Mouse (Mus musculus) testis, postnatal 14 days (tissue): ENCODE results near the gene Gng10.

ENCODE experiments used
- DNase-seq: peaks from one replicate; pipeline ENCODE4 v3.0.0; 2021; ENCODE audit warnings: low spot score

Gng10 gene

DNA sequence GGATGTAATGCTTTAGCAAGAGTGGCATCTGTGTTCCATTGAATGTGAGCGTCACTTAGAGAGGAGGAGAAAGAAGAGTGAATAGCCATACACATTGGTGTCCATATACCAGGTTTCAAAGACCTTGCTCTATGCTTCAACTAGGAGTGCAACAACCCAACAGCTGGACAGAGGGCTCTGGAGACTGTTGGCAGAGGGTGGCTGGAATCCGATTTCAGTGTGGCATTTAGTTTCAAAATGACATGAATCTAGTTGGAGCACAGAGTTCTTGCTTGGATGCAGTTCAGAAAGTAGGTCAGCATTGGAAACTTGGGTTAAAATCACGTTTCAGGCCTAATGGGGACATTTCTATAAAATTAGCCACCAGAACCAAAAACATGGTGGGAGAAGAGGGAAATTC, 19.7 kb upstream of the Gng10 start:
- no peak for DNase-seq

DNA sequence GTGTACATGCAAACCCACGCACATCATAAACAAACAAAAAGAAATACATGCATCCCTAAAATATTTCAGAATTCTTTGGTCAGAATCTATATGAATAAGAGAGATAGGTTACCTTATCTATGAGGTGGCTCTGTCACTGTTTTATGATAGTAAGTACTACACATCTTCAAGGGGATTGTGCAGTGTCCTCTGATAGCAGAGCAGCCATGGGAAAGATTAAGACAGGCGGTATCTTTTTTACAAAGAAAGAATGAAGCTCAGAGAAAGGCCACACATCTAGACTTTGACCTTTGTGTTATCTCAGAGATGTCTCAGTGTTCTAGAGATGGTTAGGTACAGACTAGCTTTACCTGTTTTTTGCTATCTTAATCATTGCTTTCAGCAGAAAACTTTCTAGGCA, 18.0 kb upstream of the Gng10 start:
- DNase-seq, result no peak

DNA sequence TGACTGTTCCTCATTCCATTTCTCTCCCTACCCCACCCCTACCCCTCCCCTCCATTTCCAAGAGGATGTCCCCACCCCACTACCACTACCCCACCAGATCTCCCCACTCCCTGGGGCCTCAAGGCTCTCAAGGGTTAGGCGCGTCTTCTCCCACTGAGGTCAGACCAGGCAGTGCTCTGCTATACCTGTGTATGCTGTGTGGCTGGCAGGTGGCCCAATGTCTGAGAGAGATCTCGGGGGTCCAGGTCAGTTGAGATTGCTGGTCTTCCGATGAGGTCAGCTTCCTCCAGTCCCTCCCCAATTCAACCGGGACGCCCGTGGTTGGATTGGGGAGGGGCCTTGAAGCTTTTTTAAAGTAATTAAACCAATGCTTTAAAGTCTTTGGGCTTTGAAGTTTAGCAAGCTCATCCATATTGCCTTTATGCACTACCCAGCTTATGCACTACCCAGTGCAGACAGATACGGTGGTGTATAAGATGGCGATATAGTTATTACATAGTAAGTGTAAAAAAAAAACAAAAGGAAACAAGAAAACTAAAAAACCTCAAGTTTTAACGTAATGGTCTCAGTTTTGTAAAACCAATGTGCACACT, 467 bp upstream of the Gng10 start:
- DNase-seq, result no peak

DNA sequence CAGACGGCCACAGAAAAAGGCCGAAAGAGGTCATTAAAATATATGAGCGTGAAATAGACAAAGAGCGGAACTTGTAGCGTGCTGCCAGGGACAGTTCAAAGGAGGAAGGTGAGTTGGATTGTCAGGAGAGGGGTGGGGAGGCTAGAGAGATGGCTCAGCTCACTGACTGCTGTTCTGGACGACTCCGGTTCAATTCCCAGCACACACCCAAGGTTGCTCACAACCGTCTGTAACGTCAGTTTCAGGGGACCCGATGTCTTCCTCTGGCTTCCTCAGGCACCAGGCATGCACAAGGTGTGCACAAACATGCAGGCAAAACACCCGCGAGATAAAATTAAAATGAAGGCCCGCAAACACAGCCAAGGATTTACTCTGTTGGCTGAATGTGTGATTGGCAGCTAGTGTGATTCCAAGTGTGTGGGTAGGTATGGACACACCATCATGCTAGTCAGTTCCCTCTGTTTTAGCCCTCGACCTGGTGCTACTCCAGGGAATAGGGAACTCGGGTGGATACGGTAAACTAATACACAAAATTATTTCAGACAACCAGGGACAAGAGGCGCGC, 980 bp downstream of the Gng10 start:
- no peak for DNase-seq

DNA sequence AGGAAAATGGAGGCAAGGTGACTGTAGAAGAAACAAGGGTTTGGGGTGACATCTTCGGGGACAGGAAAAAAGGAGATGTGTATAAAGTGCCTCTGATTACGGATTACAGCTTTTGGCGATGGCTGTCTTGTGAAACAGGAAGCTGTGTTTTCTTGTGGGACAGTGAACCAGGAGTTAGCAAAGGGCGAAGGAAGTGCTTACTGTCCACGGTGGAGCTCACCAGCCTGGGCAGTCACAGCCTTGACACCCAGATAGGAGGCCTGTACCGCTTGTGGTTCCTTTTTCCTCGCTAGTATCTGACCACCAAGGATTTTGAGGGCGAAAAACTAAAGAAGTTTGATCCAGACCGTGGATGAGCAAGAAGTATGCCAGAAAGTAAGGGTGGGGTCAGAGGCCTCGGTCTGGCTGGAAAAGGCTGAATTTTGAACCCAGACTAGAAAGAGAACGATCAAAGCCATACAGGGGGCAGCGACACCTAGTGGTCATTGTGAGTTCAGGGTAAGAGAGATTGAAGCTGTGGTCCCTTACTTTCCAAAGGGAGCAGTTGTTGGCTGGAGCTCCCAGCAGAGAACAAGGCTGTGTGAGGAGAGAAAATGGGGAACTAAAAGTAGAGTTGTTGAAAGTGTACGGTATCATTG, 1.7 kb downstream of the Gng10 start:
- DNase-seq, result peak; percentile 74

DNA sequence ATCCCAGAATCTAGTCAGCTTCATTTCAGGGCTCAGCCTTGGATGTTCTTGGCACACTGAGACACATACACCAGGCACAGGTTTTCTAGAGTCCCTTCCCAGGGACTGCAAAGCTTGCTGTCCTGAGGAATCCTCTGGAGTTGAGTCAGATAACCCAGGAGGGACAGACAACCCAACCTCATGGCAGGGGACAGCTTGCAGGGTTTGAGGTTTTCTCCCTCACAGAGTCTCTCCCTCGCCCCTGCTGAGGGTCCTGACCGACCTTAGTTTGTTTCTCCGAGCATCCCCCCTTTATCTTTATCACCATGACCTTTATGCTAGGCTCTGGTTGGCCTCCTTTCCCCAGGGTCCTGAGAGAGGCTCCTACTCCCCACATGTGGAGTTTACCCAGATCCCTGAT, 2.6 kb downstream of the Gng10 start:
- DNase-seq, result no peak

DNA sequence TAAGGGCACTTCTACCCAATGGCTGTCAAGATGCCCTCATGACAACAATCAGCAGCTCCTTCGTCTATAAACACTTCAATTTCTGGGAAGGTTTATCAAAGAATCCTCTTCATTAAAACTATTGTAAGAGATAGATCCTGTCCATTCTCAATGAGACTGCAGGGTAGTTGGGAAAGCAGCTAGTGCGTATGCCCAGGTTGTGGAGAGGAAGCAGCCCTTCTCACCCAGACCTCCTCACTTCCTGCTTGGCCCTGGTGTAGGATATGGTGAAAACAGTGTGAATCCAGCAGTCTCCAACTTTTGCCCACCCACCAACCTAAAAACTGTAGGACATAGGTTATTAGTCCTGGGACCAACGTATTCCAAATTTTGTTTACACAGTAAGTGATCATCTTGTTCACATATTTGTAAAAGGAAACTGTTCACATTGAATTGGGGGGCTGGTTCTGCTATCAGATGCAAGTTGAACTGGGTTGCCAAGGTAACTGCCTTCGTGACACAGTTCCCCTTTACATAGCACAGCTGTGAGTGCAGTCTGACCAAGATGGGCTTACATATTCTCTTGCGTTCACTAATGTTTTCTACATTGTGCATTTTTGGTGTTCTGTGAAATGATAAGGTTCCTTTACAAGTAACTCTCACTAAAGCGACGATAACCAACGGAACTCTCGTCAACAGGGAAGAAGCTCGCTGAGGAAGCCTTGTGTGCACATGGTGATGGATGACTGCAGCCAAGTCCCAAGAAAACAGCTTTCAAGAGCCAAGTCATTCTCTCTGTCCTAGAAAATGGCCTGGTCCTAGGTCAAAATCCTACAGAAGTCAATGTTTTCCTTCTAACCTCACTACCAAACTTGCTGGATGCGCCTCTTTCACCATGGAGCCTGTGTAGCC, 5.8 kb downstream of the Gng10 start:
- no peak for DNase-seq

DNA sequence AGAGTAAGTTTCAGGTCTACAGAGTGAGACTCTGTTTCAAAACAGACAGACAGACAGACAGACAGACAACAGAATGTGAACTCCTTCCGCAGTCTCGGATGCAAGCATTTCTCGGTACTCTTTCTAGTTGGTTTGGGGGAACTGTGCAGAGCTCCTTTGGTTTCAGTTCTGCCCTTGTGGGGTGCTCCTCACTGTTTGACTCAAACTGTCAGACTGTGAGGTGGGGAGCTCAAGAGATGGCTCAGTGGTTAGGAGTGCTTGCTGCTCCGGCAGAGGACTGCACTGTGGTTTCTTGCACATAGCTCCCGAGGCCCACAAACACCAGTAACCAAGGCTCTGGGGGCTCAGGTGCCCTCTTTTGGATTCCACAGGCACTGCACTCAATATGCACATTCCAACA, 8.2 kb downstream of the Gng10 start:
- no peak for DNase-seq

DNA sequence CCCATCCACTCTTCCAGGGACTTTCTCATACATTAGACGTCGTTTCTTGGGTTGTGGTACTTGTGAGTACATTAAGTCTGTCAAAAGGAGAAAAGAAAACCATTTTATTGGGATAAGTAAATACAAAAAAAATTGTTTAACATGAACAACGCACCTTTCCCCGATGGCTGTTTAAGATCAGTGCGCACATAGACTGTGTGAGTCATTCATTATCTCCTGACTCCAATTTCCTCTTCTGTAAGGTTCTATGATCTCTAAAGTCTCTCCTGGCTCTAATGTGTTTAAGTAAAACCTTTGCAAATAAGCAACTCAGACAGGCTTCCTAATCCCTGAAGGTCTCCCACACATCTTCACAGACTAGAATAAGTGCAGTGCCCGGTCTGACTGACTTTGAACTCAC, 9.0 kb downstream of the Gng10 start:
- no peak for DNase-seq

DNA sequence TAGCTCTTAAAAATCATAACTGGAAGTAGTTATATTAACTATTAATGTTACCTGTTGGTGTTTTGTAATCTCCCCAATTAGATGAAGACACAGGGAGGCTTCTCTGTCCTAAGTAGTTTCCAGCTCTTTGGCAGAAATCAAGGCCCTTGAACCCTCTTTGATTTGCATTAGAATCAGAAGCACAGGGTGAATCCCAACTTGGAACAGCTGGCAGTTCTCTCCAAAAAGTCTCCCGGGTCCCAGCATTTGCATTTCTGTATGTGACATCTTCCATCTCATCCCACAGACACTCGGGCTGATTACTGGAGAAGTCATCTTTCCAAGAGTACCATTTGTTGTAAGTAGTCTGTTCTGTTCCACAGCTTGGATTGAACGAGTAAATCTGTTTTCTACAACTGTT, 12.3 kb downstream of the Gng10 start:
- DNase-seq, result no peak

DNA sequence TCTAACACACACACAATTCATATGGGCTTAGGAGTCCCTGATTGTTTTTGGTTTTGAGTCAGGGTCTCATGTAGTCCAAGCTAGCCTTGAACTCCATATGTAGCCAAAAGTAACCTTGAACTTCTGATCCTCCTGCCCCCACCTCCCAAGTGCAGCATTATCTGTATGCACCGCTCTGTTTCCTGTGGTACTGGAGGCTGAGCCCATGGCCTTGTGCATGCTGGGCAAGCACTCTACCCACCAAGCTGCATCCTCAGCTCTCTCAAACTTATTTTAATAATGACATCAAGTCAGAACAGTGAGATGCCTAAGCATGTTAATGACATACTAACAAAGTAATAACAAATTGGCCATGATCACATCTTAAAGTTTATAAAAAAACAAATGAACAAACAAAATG, 16.2 kb downstream of the Gng10 start:
- no peak for DNase-seq

DNA sequence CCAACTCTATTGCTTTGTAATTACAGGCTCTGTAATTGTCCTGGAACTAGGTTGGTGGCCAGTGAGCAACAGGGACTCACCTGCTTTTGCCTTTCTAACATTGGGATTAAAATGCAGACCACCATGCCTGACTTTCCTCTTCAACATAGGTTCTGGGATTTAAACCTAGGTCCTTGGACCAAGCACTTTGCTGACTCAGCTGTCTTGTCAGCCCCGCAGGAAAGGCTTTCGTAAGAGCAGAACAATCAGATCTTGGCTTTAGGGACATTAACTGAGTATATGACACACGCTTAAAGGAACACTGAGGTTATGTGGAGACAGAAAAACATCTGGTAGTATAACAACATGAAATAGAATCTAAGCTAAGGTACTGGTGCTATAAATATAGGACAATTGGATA, 23.0 kb downstream of the Gng10 start:
- no peak for DNase-seq

DNA sequence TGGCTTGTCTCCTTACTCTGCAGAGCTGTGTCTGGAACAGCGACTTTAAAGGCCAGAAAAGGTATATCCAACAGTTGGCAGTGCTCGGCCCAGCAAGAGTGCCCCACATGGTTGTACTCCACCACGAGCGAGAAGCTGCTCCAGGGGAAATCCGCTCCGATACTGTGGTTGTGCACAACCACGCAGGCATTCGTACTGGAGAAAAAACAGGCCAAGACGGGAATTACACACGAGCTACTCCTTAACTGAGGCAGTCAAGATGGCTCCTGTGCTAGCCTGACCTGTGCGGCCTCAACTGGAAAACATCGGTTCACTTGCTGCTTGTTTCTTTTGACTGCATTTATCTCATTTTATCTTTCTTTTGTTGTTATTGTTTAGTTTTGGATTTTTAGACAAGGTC, 27.6 kb downstream of the Gng10 start:
- no peak for DNase-seq

DNA sequence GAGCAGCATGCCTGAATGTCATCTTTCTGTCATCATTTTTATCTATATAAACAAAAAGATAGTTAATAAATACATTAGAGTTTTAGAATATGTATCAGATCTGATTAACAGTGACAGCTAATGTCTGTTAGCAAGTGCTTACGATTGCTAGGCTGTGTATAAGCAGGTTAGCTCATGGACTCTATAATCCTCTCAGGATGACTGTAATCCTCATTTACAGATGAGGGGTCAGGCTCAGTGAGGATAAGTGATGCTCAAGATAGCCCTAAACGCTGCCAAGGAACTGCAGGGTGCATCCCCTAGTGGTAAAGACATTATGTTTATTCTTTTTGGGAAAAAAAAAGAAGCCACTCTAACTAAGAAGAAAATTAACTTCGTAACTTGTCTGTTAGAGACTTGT, 34.4 kb downstream of the Gng10 start:
- no peak for DNase-seq

DNA sequence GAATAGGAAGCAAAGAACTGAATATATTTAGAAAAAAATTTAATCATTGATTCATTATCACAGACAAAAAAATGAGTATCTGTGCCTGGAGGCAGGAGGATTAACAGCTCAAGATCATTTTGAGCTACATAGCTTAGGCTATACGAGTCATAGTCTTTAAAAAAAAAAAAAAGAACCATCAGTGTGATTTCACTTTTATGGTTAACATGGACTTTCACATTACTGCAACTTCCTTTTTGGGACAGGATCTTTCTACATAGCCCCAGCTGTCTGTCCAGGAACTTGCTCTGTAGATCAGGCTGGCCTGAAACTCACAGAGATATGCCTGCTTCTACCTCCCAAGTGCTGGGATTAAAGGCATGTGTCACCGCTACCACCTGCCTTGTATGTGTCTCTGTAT, 48.5 kb downstream of the Gng10 start:
- no peak for DNase-seq

DNA sequence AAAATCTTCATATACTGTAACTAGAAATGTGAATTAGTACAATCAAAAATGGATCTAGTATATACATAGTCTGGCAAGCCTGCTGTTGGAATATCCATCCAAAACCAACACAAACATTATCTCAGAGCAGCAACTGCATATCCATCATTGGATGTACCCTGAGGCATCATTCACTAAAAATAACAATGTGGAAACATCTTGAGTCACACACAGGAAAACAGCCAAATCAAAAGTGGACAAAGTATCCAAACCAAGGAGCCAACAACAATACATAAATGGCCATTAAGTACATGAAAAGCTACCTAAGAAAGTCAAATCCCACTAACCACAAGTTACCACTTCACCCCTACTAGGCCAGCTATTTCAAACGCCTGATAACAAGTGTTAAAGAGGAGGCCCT, 54.5 kb downstream of the Gng10 start:
- DNase-seq, result no peak
